Mouse (Mus musculus): ENCODE measurements around the gene Elmod2. TPM values are rescaled to one million over a fixed set of nuclear protein-coding genes. Genes with fewer than 3 reads are reported as not detected.

The Elmod2 gene
- polyA plus RNA-seq, 1 experiment from 2014 or later, result 18.5 TPM

DNA sequence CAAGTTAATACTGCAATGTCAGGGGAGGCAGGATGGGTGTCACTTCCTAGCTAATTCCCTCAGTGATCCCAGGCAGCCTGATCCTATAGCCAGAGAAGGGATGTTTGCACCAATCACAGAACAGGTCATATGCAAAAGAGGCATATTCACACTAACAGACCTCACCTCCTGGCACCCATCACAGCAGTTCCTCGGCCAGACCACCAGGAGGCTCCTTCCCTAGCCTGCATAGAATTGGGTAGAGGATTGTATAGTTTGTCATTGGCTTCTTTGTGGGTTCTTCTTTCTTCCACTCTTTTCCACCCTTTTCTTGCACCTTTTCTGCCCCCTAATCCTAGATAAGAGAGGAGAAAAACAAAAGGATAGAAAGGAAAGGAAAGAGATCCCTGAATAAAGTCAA lies 32.2 kb downstream of the Elmod2 start:
- Histone ChIP-seq H3K9ac (ENCODE audit: low read depth, low read length) (no peak overlapping the region), H3K4me1 (ENCODE audit: control insufficient read depth, insufficient read depth, low read depth, low read length) (no peaks in the 10 kb centered on the region), H3K27me3 (replicated peaks; ENCODE audit: control insufficient read depth, insufficient read depth, low read length) (no peaks in the 10 kb centered on the region), H3K36me3 (ENCODE audit: control insufficient read depth, insufficient read depth, low read length) (no peaks in the 10 kb centered on the region), H3K4me2 (ENCODE audit: low read length) (no peak overlapping the region), H3K4me3 (ENCODE audit: low read length) (no peak overlapping the region), H3K9me3 (ENCODE audit: control insufficient read depth, low read length) (no peaks in the 10 kb centered on the region), H3K27ac (ENCODE audit: low read depth, low read length) (no peak overlapping the region)
- no peak for ATAC-seq
- WGBS, result 65% methylated on average over 1 of the region's 1 CpGs

DNA sequence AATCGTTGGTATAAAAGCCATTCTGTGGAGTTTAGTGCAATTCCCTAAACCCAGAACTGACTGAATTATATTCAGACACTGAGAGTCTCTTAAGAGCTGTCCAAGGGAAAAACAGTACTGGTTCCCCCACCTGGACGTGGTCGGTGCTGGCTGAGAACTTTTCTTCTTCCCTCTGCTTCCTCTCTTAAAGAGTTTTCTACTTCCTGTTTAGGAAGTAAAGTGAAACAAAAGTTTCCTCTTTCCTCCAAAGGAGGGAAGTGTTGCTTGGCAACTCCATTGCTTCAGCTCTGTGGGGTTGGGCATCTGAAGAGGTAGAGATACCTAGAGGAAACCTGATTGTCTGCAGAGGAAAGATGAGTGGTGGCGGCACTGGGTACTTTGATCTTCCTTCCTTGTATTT lies 34.9 kb downstream of the Elmod2 start:
- H3K27me3 ChIP-seq (replicated peaks; ENCODE audit: control insufficient read depth, insufficient read depth, low read length), result no peaks in the 10 kb centered on the region
- no peak overlapping the region for H3K4me2 ChIP-seq (ENCODE audit: low read length)
- no peaks in the 10 kb centered on the region for H3K9me3 ChIP-seq (ENCODE audit: control insufficient read depth, low read length)
- H3K27ac ChIP-seq (ENCODE audit: low read depth, low read length), result no peak overlapping the region
- WGBS, result 84% methylated on average over 4 of the region's 4 CpGs
- no peak for ATAC-seq
- H3K4me1 ChIP-seq (ENCODE audit: control insufficient read depth, insufficient read depth, low read depth, low read length), result no peaks in the 10 kb centered on the region
- H3K36me3 ChIP-seq (ENCODE audit: control insufficient read depth, insufficient read depth, low read length), result no peaks in the 10 kb centered on the region
- H3K4me3 ChIP-seq (ENCODE audit: low read length), result no peak overlapping the region
- no peak overlapping the region for H3K9ac ChIP-seq (ENCODE audit: low read depth, low read length)

DNA sequence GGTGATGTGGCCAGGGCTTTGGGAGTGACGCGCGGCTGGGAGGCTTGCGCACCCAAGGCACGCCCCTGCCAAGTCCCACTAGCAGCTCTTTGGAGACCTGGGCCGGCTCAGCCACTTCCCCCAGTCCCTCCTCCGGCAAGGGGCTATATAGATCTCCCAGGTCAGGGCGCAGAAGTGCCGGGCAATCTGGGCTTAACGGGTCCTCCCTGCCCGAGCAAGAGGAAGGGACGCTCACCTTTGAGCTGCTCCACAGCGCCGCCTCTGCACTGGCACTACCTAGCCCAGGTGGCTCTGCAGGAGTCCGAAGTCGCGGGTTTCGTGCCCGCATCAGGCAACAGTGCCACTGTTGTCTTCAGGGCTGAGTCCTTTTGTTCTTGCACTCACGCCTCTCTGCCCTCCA lies 42.1 kb downstream of the Elmod2 start, which contains the start of gene Ucp1:
Gene Ucp1, plus strand, starts transcription at position 177 of the 400 bp plus-strand sequence.
- Histone ChIP-seq H3K36me3 (ENCODE audit: control insufficient read depth, insufficient read depth, low read length) (no peaks in the 10 kb centered on the region), H3K4me2 (ENCODE audit: low read length) (peak within 1 kb of the TSS; percentile 60), H3K27me3 (replicated peaks; ENCODE audit: control insufficient read depth, insufficient read depth, low read length) (peaks cover 6% of the 10 kb centered on the region), H3K9ac (ENCODE audit: low read depth, low read length) (no peak within 1 kb of the TSS), H3K4me1 (ENCODE audit: control insufficient read depth, insufficient read depth, low read depth, low read length) (peaks cover 4% of the 10 kb centered on the region), H3K4me3 (ENCODE audit: low read length) (peak within 1 kb of the TSS; percentile 30), H3K27ac (ENCODE audit: low read depth, low read length) (no peak within 1 kb of the TSS), H3K9me3 (ENCODE audit: control insufficient read depth, low read length) (no peaks in the 10 kb centered on the region)
- ATAC-seq, result peak; percentile 52; the same call in 1 of the 2 replicates
- WGBS, result 3% methylated on average over 20 of the region's 20 CpGs

DNA sequence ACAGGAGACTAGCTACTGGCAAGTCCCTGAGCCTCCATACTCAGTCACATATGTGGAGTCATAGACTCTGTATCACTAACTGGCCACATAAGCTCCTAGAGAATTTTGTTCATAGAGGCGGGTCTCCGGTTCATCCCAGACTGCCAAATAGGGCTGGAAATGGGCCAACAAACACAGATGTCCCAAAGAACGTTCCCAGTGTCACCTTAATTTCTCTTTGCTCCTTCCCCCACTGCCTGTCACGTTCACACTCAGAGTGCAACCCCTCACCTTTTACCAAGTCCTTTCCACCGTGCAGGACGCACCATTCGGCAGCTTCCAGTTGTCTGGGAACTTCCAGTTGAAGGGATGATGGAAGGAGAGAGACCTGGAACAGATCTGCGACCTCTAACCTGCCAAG lies 46.9 kb downstream of the Elmod2 start:
- Histone ChIP-seq H3K4me3 (ENCODE audit: low read length) (no peak overlapping the region), H3K9ac (ENCODE audit: low read depth, low read length) (no peak overlapping the region), H3K4me1 (ENCODE audit: control insufficient read depth, insufficient read depth, low read depth, low read length) (peaks cover 4% of the 10 kb centered on the region), H3K27me3 (replicated peaks; ENCODE audit: control insufficient read depth, insufficient read depth, low read length) (peaks cover 2% of the 10 kb centered on the region; the same call in 1 of the 2 replicates), H3K27ac (ENCODE audit: low read depth, low read length) (no peak overlapping the region), H3K36me3 (ENCODE audit: control insufficient read depth, insufficient read depth, low read length) (no peaks in the 10 kb centered on the region), H3K4me2 (ENCODE audit: low read length) (no peak overlapping the region), H3K9me3 (ENCODE audit: control insufficient read depth, low read length) (no peaks in the 10 kb centered on the region)
- no peak for ATAC-seq
- WGBS, result 81% methylated on average over 8 of the region's 8 CpGs

DNA sequence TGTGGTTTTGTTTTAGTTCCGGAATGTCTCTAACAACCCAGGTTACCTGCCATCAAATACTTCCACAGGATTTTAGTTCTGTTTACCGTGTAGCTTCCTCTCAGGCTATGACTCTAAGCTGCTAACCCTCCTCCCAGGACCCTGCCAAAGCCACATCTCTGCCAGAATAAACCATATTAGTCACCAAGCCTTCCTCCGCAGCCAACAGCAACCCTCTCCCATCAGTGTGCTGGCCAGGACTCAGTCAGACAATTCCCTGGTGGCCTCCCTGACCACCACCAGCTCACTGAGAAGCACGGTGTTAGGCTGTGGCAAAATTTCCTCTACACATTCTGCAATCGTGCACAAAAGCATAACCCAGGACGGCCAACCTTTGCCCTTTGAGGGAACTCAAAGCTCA lies 53.9 kb downstream of the Elmod2 start:
- WGBS, result 83% methylated on average over 6 of the region's 6 CpGs
- Histone ChIP-seq H3K4me2 (ENCODE audit: low read length) (no peak overlapping the region), H3K27ac (ENCODE audit: low read depth, low read length) (no peak overlapping the region), H3K4me1 (ENCODE audit: control insufficient read depth, insufficient read depth, low read depth, low read length) (no peaks in the 10 kb centered on the region), H3K9me3 (ENCODE audit: control insufficient read depth, low read length) (no peaks in the 10 kb centered on the region), H3K9ac (ENCODE audit: low read depth, low read length) (no peak overlapping the region), H3K36me3 (ENCODE audit: control insufficient read depth, insufficient read depth, low read length) (0 out of 2 replicates have a peak, but pooled peaks cover 2% of the 10 kb centered on the region), H3K27me3 (replicated peaks; ENCODE audit: control insufficient read depth, insufficient read depth, low read length) (no peaks in the 10 kb centered on the region), H3K4me3 (ENCODE audit: low read length) (no peak overlapping the region)
- no peak for ATAC-seq

DNA sequence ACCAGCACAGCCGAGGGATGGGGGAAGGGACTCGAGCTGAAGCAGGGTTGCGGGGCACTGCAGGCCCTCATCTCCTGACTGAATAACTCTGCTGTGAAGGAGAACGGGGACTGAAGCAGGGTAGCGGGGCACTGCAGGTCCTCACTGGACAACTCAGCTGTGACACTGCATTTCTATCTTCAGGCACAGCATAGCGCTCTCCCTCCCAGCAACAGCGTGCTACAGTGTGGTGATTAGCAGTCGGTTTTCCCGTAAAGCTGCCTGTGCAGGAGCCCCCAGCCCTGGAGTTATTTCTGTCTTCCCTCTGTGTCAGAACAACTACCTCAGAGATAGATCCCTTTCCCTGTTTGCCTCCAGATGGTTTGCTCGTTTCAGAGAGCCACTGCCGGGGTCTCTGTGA lies 57.8 kb downstream of the Elmod2 start:
- Histone ChIP-seq H3K4me1 (ENCODE audit: control insufficient read depth, insufficient read depth, low read depth, low read length) (no peaks in the 10 kb centered on the region), H3K9me3 (ENCODE audit: control insufficient read depth, low read length) (no peaks in the 10 kb centered on the region), H3K4me3 (ENCODE audit: low read length) (no peak overlapping the region), H3K27ac (ENCODE audit: low read depth, low read length) (no peak overlapping the region), H3K4me2 (ENCODE audit: low read length) (no peak overlapping the region), H3K27me3 (replicated peaks; ENCODE audit: control insufficient read depth, insufficient read depth, low read length) (no peaks in the 10 kb centered on the region), H3K36me3 (ENCODE audit: control insufficient read depth, insufficient read depth, low read length) (peaks cover 19% of the 10 kb centered on the region), H3K9ac (ENCODE audit: low read depth, low read length) (no peak overlapping the region)
- ATAC-seq, result no peak
- WGBS, result 74% methylated on average over 11 of the region's 11 CpGs

DNA sequence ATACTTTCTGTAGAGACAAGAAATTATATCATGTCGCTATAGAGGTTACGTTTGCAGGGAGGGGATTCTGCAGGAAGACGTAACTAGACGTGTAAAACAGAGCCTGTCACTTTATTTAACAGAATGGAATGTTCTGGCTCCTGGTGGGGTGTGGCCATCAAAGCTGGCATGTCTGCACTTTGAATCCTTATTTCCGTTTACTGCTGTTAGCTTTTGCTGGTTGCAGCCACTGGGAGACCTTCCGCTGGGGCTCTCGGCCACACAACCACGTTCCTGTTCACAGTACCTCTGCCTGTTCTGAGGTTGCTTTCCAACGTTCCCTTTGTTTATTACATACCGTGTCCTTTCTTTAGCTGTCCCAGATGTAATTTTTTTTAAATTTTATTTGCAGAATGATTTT lies 59.8 kb downstream of the Elmod2 start:
- H3K36me3 ChIP-seq (ENCODE audit: control insufficient read depth, insufficient read depth, low read length), result peaks cover 24% of the 10 kb centered on the region
- H3K9me3 ChIP-seq (ENCODE audit: control insufficient read depth, low read length), result no peaks in the 10 kb centered on the region
- no peaks in the 10 kb centered on the region for H3K4me1 ChIP-seq (ENCODE audit: control insufficient read depth, insufficient read depth, low read depth, low read length)
- no peak overlapping the region for H3K27ac ChIP-seq (ENCODE audit: low read depth, low read length)
- no peak overlapping the region for H3K9ac ChIP-seq (ENCODE audit: low read depth, low read length)
- H3K4me2 ChIP-seq (ENCODE audit: low read length), result no peak overlapping the region
- ATAC-seq, result no peak
- H3K4me3 ChIP-seq (ENCODE audit: low read length), result no peak overlapping the region
- H3K27me3 ChIP-seq (replicated peaks; ENCODE audit: control insufficient read depth, insufficient read depth, low read length), result no peaks in the 10 kb centered on the region
- 82% methylated on average over 10 of the region's 10 CpGs for WGBS

DNA sequence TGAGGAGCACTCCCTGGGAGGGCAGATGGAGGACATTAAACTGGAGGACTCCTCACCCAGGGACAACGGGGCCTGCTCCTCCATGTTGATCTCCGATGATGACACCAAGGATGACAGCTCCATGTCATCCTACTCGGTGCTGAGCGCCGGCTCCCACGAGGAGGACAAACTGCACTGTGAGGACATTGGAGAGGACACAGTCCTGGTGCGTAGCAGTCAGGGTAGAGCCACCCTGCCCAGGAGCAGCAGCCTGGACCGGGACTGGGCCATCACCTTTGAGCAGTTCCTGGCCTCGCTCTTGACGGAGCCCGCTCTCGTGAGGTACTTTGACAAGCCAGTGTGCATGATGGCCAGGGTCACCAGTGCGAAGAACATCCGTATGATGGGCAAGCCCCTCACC lies 61.1 kb downstream of the Elmod2 start:
- Histone ChIP-seq H3K4me1 (ENCODE audit: control insufficient read depth, insufficient read depth, low read depth, low read length) (no peaks in the 10 kb centered on the region), H3K4me3 (ENCODE audit: low read length) (no peak overlapping the region), H3K9ac (ENCODE audit: low read depth, low read length) (no peak overlapping the region), H3K27me3 (replicated peaks; ENCODE audit: control insufficient read depth, insufficient read depth, low read length) (no peaks in the 10 kb centered on the region), H3K9me3 (ENCODE audit: control insufficient read depth, low read length) (no peaks in the 10 kb centered on the region), H3K4me2 (ENCODE audit: low read length) (no peak overlapping the region), H3K27ac (ENCODE audit: low read depth, low read length) (no peak overlapping the region), H3K36me3 (ENCODE audit: control insufficient read depth, insufficient read depth, low read length) (peaks cover 35% of the 10 kb centered on the region)
- WGBS, result 96% methylated on average over 14 of the region's 14 CpGs
- no peak; the same call in 1 of the 2 replicates for ATAC-seq
